Mouse (Mus musculus): Measurements from ENCODE around the gene Cacna1c. TPM values are rescaled to one million over a fixed set of nuclear protein-coding genes. Genes with fewer than 3 reads are reported as not detected.

The Cacna1c gene
- total RNA-seq, 2 experiments from 2014 or later, result 0.23 to 0.84 TPM

DNA sequence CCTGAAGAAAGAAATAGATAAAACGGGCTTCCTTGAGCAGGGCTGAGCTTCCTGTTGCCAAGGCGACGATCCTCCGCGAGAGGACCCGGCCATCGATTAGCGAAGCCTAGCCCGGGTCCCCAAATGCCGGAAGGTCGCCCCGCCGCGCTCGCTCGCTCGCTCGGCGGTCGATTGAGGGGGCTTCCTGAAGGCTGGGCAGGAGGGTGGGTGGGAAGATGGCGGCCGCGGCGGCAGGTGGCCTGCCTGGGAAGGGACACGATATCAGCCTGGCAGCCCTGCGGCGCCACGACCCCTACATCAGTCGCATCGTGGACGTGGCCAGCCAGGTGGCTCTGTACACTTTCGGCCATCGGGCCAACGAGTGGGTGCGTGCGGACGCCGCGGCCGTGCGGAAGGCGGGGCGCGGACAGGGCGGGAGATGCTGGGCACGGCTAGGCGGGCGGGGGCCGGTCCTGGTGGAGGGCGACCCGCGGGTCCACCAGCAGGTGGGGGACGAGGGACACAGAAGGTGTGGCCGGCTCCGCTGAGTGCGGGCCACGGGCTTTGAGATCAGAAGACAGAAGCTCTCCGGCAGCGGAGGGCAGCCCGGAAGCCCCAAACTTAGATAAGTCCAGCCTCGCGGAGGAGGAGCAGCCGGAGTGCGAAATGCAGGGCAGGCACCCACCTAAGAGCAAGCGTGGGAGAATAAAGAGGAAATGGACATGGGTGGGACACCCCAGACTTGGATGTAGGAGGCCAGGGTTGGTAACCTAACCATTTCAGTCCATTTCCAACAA, 21.0 kb downstream of the Cacna1c start, which contains the start of gene Dcp1b:
Gene Dcp1b, plus strand, starts transcription at position 176 of the 776 bp plus-strand sequence.
- peak; percentile 80 for ATAC-seq (replicated peaks; ENCODE audit: low FRiP score, poor library complexity, severe bottlenecking)

- no peak for ATAC-seq (replicated peaks; ENCODE audit: low FRiP score, poor library complexity, severe bottlenecking)
These were observed 21.7 kb downstream of the Cacna1c start for GRCm38 (mm10) chr6:119174307-119175074.

GRCm38 (mm10) chr6:119165677-119166076, 30.5 kb downstream of the Cacna1c start:
- ATAC-seq (replicated peaks; ENCODE audit: low FRiP score, poor library complexity, severe bottlenecking), result no peak

GRCm38 (mm10) chr6:119145109-119145508, 51.1 kb downstream of the Cacna1c start:
- no peak for ATAC-seq (replicated peaks; ENCODE audit: low FRiP score, poor library complexity, severe bottlenecking)

DNA sequence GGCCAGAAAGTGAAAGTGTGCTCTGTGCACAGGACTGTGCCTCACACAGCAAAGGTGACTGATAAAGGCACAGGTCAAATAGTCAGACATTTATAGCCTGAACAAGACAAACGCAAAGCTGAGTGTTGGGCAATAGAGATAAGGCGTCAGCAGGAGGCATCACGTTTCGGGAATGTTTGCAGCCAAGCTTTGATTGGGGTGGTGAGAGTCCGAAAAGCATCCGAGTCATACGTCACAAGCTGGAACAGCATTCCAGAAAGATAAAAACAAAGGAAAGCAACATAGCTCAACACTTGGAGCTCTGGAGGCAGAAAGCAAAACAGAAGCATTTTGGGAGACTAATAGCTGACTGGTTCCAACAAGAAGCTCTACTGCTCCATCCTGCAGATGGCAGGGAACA, 56.7 kb downstream of the Cacna1c start:
- ATAC-seq (replicated peaks; ENCODE audit: low FRiP score, poor library complexity, severe bottlenecking), result no peak

DNA sequence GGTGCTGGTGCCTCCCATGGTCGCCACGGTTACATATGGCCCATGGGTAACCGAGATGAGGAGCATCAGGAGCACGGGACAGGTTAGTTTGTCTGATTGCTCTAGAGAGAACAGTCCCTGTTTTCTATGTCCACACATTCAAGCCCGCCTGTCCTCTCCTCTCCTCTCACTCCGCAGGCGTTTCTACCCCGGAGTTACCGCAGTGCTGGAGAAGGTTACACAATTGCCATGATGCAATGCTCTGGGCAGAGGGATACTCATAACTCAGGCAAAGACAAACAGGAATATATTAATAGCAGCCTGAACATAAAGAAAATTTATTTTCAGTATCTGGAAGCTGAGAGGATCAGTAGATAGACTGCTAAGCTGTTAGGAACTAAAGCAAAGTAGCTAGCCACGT, 58.5 kb downstream of the Cacna1c start:
- ATAC-seq (replicated peaks; ENCODE audit: low FRiP score, poor library complexity, severe bottlenecking), result no peak

DNA sequence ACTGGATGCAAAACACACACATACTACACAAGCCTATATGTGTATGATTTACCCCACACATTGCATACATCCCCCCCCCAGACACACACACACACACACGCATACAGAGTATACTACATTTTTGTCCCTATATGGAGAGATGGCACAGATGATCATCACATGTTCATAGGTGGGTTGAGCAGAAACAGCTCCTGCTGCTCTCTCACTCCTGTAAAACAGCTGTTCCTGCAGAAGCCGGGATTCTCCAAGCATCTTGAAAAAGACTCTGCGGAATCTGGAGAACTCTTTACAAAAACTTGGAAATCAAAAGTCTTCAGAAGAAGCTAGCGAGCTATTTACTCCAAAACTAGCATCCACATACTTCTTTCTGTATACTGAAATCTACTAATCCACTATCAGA, 63.4 kb downstream of the Cacna1c start:
- ATAC-seq (replicated peaks; ENCODE audit: low FRiP score, poor library complexity, severe bottlenecking), result no peak

- ATAC-seq (replicated peaks; ENCODE audit: low FRiP score, poor library complexity, severe bottlenecking), result no peak
These were observed 64.0 kb downstream of the Cacna1c start for GRCm38 (mm10) chr6:119132111-119132735.

DNA sequence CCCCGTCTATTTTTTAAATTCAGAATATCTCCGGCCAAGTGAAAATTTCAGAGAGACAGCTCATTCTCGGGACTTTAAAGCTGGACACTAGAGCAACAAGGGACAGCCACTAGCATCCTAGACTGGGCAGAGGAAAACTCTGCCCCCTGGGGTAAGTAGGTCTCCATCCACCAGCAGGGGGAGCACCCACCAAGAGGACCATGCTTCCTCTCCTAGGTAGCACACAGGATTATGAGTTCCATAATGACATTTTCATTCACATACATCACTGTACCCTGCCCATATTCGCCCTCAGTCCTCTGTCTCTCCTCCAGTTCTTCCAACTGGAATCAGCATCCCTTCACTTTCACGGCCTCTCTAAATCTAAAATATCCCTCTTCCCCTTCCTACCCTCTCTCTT, 66.6 kb downstream of the Cacna1c start:
- ATAC-seq (replicated peaks; ENCODE audit: low FRiP score, poor library complexity, severe bottlenecking), result peak; percentile 52; the same call in 1 of the 2 replicates

DNA sequence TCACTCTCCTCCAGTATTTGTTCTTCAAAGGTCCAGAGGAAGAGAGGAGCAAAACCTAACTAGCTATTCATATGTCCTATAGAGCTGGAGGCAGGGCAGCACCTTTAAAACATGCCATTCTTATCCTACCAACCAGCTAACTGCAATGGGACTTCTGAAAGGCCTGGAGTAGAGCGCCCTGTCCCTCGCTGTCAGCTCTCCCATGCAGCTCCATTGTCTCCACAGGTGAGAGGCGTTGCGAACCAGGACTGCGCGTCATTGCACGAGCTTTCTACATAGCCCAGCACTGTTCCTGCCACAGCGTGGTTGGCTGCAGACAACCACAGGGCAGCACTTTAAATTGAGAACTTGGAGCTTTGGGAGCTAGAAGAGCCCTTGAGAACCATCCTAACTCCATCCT, 67.7 kb downstream of the Cacna1c start:
- ATAC-seq (replicated peaks; ENCODE audit: low FRiP score, poor library complexity, severe bottlenecking), result no peak

DNA sequence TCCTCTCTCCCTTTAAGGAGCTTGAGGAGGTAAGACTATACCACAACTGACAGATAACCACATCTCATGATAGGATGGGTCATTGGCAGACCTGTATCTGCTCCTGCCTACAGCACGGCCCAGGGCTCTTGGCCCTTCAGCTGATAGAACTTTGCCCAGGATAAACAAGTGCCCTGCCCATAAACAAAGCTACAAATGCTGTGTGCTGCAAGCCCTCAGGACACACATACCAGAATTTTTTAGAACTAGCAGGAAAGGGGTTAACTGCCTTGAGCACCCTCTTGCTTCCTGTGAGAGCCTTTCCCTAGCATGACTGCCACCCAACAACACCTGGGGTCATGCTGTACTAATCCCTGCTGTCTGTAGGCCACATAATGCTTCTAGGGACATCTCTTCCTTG, 68.1 kb downstream of the Cacna1c start:
- no peak for ATAC-seq (replicated peaks; ENCODE audit: low FRiP score, poor library complexity, severe bottlenecking)

- no peak for ATAC-seq (replicated peaks; ENCODE audit: low FRiP score, poor library complexity, severe bottlenecking)
These were observed 69.2 kb downstream of the Cacna1c start for GRCm38 (mm10) chr6:119126991-119127390.

DNA sequence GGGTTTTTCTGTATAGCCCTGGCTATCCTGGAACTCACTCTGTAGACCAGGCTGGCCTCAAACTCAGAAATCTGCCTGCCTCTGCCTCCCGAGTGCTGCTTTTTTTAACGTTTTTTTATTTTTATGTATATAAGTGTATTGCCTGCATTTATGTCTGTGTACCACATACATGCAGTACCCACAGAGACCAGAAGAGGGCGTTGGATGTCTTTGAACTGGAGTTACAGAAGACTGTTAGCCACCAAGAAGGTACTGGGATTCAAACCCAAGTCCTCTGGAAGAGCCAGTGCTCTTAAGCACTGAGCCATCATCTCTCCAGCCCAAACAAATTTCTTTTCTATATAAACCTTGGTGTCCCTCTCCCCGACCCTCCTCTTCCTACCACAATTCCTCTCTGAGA, 77.8 kb downstream of the Cacna1c start:
- ATAC-seq (replicated peaks; ENCODE audit: low FRiP score, poor library complexity, severe bottlenecking), result no peak

GRCm38 (mm10) chr6:119116290-119116689, 79.9 kb downstream of the Cacna1c start:
- no peak for ATAC-seq (replicated peaks; ENCODE audit: low FRiP score, poor library complexity, severe bottlenecking)

GRCm38 (mm10) chr6:119113362-119113761, 82.9 kb downstream of the Cacna1c start:
- ATAC-seq (replicated peaks; ENCODE audit: low FRiP score, poor library complexity, severe bottlenecking), result no peak

- ATAC-seq (replicated peaks; ENCODE audit: low FRiP score, poor library complexity, severe bottlenecking), result no peak
These were observed 85.8 kb downstream of the Cacna1c start for GRCm38 (mm10) chr6:119110369-119110768.

GRCm38 (mm10) chr6:119108466-119109394, 87.5 kb downstream of the Cacna1c start:
- ATAC-seq (replicated peaks; ENCODE audit: low FRiP score, poor library complexity, severe bottlenecking), result no peak

DNA sequence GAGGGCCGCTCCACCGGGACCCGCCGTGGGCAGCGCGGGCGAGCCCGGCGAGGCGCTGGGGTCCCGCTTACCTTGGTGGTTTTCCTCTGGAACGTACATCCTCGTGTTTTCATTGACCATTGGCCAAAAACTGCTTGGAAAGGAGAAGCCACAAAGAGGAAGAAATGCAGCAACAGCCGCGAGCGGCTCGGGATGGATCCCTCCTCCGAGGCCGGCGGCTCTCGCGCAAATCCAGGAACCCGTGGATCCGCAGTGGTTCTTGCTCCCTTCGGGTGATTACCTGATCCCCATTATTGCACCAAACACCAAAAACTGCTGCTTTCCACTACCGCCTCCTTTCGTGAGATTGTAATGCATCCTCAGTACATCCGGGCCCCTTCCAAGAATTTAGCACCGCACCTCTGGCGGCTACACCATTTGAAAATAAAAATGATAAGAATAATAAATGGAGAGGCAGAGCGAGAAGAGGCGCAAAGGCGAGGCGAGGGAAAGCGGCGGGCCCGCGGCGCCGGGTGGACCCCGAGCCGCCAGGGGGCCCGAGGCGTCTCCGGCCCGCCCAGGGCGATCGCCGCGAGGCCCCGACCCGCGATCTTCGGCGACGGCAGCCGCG, 88.3 kb downstream of the Cacna1c start:
- no peak for ATAC-seq (replicated peaks; ENCODE audit: low FRiP score, poor library complexity, severe bottlenecking)

- ATAC-seq (replicated peaks; ENCODE audit: low FRiP score, poor library complexity, severe bottlenecking), result no peak
These were observed 88.9 kb downstream of the Cacna1c start for GRCm38 (mm10) chr6:119107140-119107855.
